Mouse (Mus musculus): ENCODE results near the gene Ireb2. TPM values are rescaled to one million over a fixed set of nuclear protein-coding genes. Genes with fewer than 3 reads are reported as not detected.

Ireb2 gene
- polyA plus RNA-seq, 2 experiments, result 38.0 to 39.9 TPM

GRCm38 (mm10) chr9:54909446-54909845 lies 45.9 kb downstream of the Ireb2 start:
- ATAC-seq (ENCODE audit: low FRiP score, low read depth) (no peak), DNase-seq (ENCODE audit: low spot score) (no peak)
- 96% methylated on average over 5 of the region's 5 CpGs for WGBS
- Histone ChIP-seq H3K9me3 (ENCODE audit: control insufficient read depth, low read length) (no peaks in the 10 kb centered on the region), H3K4me3 (replicated peaks; ENCODE audit: low read length) (no peak overlapping the region), H3K9ac (ENCODE audit: low read depth, low read length, severe bottlenecking) (no peak overlapping the region), H3K36me3 (ENCODE audit: control insufficient read depth, insufficient read depth, low read length) (peaks cover 60% of the 10 kb centered on the region), H3K27me3 (ENCODE audit: control insufficient read depth, insufficient read depth, low read length) (no peaks in the 10 kb centered on the region), H3K4me1 (ENCODE audit: control insufficient read depth, insufficient read depth, low read length) (no peaks in the 10 kb centered on the region), H3K4me2 (replicated peaks; ENCODE audit: low read depth, low read length, severe bottlenecking) (no peak overlapping the region), H3K27ac (replicated peaks; ENCODE audit: low read depth, low read length) (no peak overlapping the region)
- TF ChIP-seq POLR2A (IDR thresholded peaks at IDR 0.05; ENCODE audit: borderline replicate concordance, extremely low read depth, insufficient read depth, insufficient read length), result no peak

GRCm38 (mm10) chr9:54915576-54915975 lies 52.0 kb downstream of the Ireb2 start:
- DNase-seq (ENCODE audit: low spot score) (no peak), ATAC-seq (ENCODE audit: low FRiP score, low read depth) (no peak)
- no peak overlapping the region for H3K27ac ChIP-seq (replicated peaks; ENCODE audit: low read depth, low read length)
- no peaks in the 10 kb centered on the region for H3K27me3 ChIP-seq (ENCODE audit: control insufficient read depth, insufficient read depth, low read length)
- peaks cover 11% of the 10 kb centered on the region for H3K36me3 ChIP-seq (ENCODE audit: control insufficient read depth, insufficient read depth, low read length)
- WGBS, result 62% methylated on average over 7 of the region's 7 CpGs
- H3K4me1 ChIP-seq (ENCODE audit: control insufficient read depth, insufficient read depth, low read length), result 0 out of 2 replicates have a peak, but pooled peaks cover 4% of the 10 kb centered on the region
- H3K9ac ChIP-seq (ENCODE audit: low read depth, low read length, severe bottlenecking), result no peak overlapping the region
- H3K4me2 ChIP-seq (replicated peaks; ENCODE audit: low read depth, low read length, severe bottlenecking), result no peak overlapping the region
- no peaks in the 10 kb centered on the region for H3K9me3 ChIP-seq (ENCODE audit: control insufficient read depth, low read length)
- no peak for TF ChIP-seq POLR2A (IDR thresholded peaks at IDR 0.05; ENCODE audit: borderline replicate concordance, extremely low read depth, insufficient read depth, insufficient read length)
- H3K4me3 ChIP-seq (replicated peaks; ENCODE audit: low read length), result no peak overlapping the region

- no peak for TF ChIP-seq POLR2A (IDR thresholded peaks at IDR 0.05; ENCODE audit: borderline replicate concordance, extremely low read depth, insufficient read depth, insufficient read length)
- H3K36me3 ChIP-seq (ENCODE audit: control insufficient read depth, insufficient read depth, low read length), result peaks cover 5% of the 10 kb centered on the region
- no peaks in the 10 kb centered on the region for H3K9me3 ChIP-seq (ENCODE audit: control insufficient read depth, low read length)
- H3K4me2 ChIP-seq (replicated peaks; ENCODE audit: low read depth, low read length, severe bottlenecking), result peak overlapping the region; percentile 61
- H3K9ac ChIP-seq (ENCODE audit: low read depth, low read length, severe bottlenecking), result no peak overlapping the region
- H3K27ac ChIP-seq (replicated peaks; ENCODE audit: low read depth, low read length), result no peak overlapping the region
- H3K4me3 ChIP-seq (replicated peaks; ENCODE audit: low read length), result peak overlapping the region; percentile 56
- ATAC-seq (ENCODE audit: low FRiP score, low read depth), result no peak
- DNase-seq (ENCODE audit: low spot score), result no peak
- H3K27me3 ChIP-seq (ENCODE audit: control insufficient read depth, insufficient read depth, low read length), result no peaks in the 10 kb centered on the region
- 0 out of 2 replicates have a peak, but pooled peaks cover 4% of the 10 kb centered on the region for H3K4me1 ChIP-seq (ENCODE audit: control insufficient read depth, insufficient read depth, low read length)
- 73% methylated on average over 8 of the region's 8 CpGs for WGBS
Observed at GRCm38 (mm10) chr9:54916401-54916800, 52.8 kb downstream of the Ireb2 start.

- Histone ChIP-seq H3K27me3 (ENCODE audit: control insufficient read depth, insufficient read depth, low read length) (no peaks in the 10 kb centered on the region), H3K4me2 (replicated peaks; ENCODE audit: low read depth, low read length, severe bottlenecking) (peak within 1 kb of the TSS; percentile 61), H3K36me3 (ENCODE audit: control insufficient read depth, insufficient read depth, low read length) (no peaks in the 10 kb centered on the region; the same call in 1 of the 2 replicates), H3K9me3 (ENCODE audit: control insufficient read depth, low read length) (no peaks in the 10 kb centered on the region), H3K4me3 (replicated peaks; ENCODE audit: low read length) (peak within 1 kb of the TSS; percentile 56), H3K9ac (ENCODE audit: low read depth, low read length, severe bottlenecking) (peak within 1 kb of the TSS; percentile 54), H3K4me1 (ENCODE audit: control insufficient read depth, insufficient read depth, low read length) (0 out of 2 replicates have a peak, but pooled peaks cover 4% of the 10 kb centered on the region), H3K27ac (replicated peaks; ENCODE audit: low read depth, low read length) (peak within 1 kb of the TSS; percentile 11; the same call in 1 of the 2 replicates)
- DNase-seq (ENCODE audit: low spot score) (peak; percentile 97), ATAC-seq (ENCODE audit: low FRiP score, low read depth) (peak; percentile 99)
- WGBS, result under 1% methylated on average over 32 of the region's 34 CpGs
- peak; percentile 71; the same call in 1 of the 2 replicates for TF ChIP-seq POLR2A (IDR thresholded peaks at IDR 0.05; ENCODE audit: borderline replicate concordance, extremely low read depth, insufficient read depth, insufficient read length)
Observed at GRCm38 (mm10) chr9:54917010-54917677, 53.6 kb downstream of the Ireb2 start, which contains the start of gene Hykk. Gene Hykk, plus strand, starts transcription at chr9:54917283.

GRCm38 (mm10) chr9:54918191-54918590 lies 54.6 kb downstream of the Ireb2 start:
- Histone ChIP-seq H3K9me3 (ENCODE audit: control insufficient read depth, low read length) (no peaks in the 10 kb centered on the region), H3K4me3 (replicated peaks; ENCODE audit: low read length) (no peak overlapping the region), H3K27ac (replicated peaks; ENCODE audit: low read depth, low read length) (no peak overlapping the region), H3K4me1 (ENCODE audit: control insufficient read depth, insufficient read depth, low read length) (0 out of 2 replicates have a peak, but pooled peaks cover 4% of the 10 kb centered on the region), H3K36me3 (ENCODE audit: control insufficient read depth, insufficient read depth, low read length) (peaks cover 7% of the 10 kb centered on the region), H3K9ac (ENCODE audit: low read depth, low read length, severe bottlenecking) (no peak overlapping the region), H3K27me3 (ENCODE audit: control insufficient read depth, insufficient read depth, low read length) (no peaks in the 10 kb centered on the region), H3K4me2 (replicated peaks; ENCODE audit: low read depth, low read length, severe bottlenecking) (peak overlapping the region; percentile 61; the same call in 1 of the 2 replicates)
- TF ChIP-seq POLR2A (IDR thresholded peaks at IDR 0.05; ENCODE audit: borderline replicate concordance, extremely low read depth, insufficient read depth, insufficient read length), result no peak
- 69% methylated on average over 2 of the region's 2 CpGs for WGBS
- ATAC-seq (ENCODE audit: low FRiP score, low read depth) (no peak), DNase-seq (ENCODE audit: low spot score) (no peak)

Data from limb, embryonic 14.5 days (tissue).